Mouse (Mus musculus) B cell, adult 2 months (primary cell): ENCODE measurements at regions not wholly inside any gene's neighbourhood (a gene's known extent, or its start where the extent isn't known, plus 50 kb on each side); places are given as distances from the start of the nearest gene placed in this dataset.

Experiments
- DNase-seq, 2 experiments: peaks; one replicate each; pipeline ENCODE4 v3.0.0; 2022

DNA sequence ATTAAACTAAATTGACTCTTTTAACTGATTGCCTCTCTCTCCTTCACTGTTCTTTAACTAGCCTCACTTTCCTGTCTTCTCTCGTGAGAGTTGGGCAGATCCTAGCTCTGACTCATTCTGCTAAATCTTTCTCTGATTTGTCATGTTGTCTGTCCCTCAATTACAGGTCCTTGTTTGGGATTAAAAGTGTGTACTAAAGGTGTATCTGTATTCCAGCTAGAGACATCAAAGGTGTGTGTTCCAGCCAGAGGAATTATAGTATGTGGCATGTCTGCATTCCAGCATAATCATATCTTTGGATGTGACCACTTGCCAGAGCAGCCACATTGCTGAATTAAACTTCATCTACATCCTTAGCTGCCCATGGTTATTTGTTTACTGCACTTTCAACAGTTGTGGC lies 167.5 kb upstream of the Fam83b start:
- DNase-seq = no peak

DNA sequence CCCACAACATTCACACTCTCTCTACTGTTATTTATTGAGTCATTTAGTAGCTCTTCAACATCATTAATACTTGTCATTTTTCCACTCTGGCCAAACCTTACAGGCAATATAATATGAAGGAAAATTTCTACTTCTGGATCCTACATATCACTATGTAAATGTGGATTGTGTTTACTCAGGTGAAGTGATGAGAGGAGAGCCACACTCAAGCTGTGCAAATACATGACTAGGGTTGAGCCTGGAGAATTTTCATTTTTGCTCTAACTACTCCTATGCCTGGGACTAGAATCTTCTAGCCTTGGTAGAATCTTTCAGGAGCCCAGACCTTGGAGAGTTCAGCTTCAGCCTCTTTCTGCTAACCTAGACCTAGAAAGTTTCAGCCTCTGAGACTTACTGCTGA lies 166.9 kb upstream of the Fam83b start:
- DNase-seq = no peak

DNA sequence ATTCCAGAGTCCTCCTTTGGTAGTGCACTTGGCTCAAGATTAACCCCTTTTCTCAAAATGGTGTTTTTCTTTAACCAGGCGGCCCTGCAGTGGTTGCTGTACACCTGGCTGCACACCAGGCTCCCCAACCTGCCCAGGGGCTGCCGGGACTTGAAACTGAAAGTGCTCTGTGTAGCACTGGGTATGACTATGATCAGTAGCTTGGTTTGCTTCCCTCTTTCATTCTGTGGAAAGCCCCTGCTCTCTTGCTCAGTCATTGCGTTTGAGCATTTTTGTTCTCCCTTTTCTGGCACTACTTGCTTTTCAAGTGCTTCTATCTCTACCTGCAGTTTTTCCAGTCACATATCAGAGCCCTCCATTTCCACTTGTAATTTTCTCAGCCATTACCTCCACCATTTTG lies 156.0 kb upstream of the Fam83b start:
- DNase-seq = peak; percentile 1

DNA sequence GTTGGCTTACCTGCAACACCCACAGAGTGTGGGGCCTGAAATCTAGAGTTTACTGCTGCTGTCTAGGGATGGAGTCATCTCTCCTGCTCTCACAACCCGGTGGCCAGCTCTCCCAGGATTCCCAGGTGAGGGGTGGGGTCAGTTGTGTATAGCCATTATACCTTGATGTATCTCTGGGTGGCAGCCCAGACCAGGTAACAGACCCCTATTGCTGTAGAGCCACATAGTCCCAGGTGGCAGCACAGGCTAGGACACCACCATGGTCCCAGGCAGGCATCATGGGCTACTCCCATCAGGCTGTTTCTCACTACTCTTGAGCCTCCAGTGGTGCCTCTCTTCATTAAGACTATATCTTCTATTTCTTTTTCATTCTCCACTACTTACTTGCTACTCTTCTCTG lies 148.9 kb upstream of the Fam83b start:
- no peak for DNase-seq

DNA sequence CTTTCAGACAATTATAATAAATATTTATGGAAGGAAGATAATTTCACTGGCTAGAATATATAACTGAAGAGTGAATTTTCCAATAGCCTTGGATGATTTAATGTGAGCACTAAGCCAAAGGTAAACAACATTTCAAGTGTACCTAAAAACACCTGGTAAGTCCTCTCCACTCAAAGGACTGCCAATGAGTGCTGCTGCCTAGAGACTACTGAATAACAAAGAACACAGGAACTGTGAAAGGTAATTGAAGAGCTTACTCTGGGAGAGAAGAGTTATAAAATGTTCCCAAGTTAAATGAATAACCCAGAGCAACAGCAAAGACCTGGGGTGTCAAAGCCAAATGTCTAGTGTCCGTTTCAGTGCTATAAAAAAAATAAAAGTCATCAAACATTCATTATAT lies 139.5 kb upstream of the Fam83b start:
- DNase-seq = no peak

GRCm38 (mm10) chr9:76705786-76706185 lies 138.9 kb upstream of the Fam83b start:
- DNase-seq = no peak

GRCm38 (mm10) chr9:76695547-76695946 lies 128.6 kb upstream of the Fam83b start:
- DNase-seq = no peak

- no peak for DNase-seq
Measured at GRCm38 (mm10) chr9:76692976-76693375, 126.1 kb upstream of the Fam83b start.

DNA sequence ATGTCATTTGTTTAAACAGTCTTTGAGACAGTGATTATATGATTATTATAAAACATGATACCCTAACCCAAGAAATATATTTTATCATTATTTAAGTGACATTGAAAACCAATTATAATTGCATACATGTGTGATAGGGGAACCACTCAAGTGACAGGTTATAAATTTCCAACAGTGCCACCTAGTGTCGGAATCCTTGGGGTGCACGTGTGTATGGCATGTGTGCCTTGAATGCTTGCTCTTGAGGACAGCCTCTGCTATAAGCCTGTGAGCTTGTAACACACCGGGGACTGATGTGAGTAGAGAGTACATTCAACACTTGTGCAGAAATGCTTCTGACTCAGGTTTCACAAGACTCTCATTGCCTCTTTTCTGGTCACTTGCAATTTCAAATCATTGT lies 93.9 kb upstream of the Fam83b start:
- peak; percentile 60 to 62 for DNase-seq

DNA sequence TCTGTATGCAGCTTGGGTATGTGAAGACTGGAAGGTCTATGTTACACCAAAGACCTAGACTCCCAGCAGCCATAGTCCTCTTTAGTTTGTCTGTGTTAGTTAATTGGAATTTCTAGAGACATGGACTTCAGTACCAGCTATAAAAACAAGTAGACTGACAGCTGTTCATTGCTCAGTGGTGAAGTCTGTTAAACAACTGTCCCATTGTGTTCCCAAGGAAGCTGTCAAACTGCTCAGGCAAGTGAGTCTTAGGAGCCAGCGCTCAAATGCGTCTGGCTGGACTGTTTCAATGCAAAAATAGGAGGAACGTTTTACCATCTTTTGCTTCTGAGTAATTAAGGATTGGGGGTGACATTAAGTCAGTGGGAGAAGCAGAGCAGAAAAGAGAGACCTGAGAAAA lies 92.9 kb upstream of the Fam83b start:
- no peak for DNase-seq

GRCm38 (mm10) chr9:76653311-76653710 lies 86.4 kb upstream of the Fam83b start:
- no peak for DNase-seq

DNA sequence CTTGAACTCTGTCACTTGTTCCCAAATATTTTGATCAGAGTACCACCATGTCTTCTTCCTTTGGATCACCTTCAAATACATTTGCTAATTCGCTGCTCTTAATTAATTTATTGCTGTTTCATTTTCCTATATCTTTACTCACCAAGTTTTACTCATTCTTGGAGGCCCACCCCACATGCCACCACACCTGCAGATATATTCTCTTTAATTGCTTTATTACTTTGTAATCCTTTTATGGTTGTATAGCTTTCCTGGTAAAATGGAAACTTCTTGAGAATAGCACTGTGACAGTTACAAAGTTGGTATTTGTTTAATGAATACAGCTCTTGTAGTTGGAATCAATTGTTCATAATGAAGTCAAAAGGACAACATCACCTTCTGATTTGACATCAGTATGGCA lies 82.6 kb upstream of the Fam83b start:
- no peak for DNase-seq

- no peak for DNase-seq
Measured at GRCm38 (mm10) chr9:76646383-76646782, 79.5 kb upstream of the Fam83b start.
